Mouse (Mus musculus) intestine, embryonic 15.5 days (tissue): ENCODE results near the gene Zfp414. TPM values are rescaled to one million over a fixed set of nuclear protein-coding genes. Genes with fewer than 3 reads are reported as not detected.
A peak's percentile ranks its signal among the peaks of the same experiment; 100 is the strongest.
"Not testable (repeated sequence)": the region's sequence is repeated elsewhere in the genome, so short reads cannot be mapped to it uniquely, and the experiment has no call there.

Experiments used
- ATAC-seq: fragments of 200-750 bp; cut with Nextera tagmentation; 2 replicates; pipeline ENCODE4 v1.8.0; 2017; ENCODE audit warnings: moderate TSS enrichment, moderate library complexity
- H3K27ac ChIP-seq: fragments of 300-500 bp; sonication (generic); 2 replicates; pipeline ENCODE4 v1.5.1; 2015; ENCODE audit warnings: mild to moderate bottlenecking, inconsistent platforms
- H3K27me3 ChIP-seq: fragments of 300-500 bp; sonication (generic); replicated peaks from 2 replicates; pipeline ENCODE4 v1.6.1; 2015; ENCODE audit warnings: inconsistent platforms
- H3K36me3 ChIP-seq: fragments of 300-500 bp; sonication (generic); 2 replicates; pipeline ENCODE4 v1.6.1; 2015; ENCODE audit warnings: inconsistent platforms
- H3K4me1 ChIP-seq: fragments of 300-500 bp; sonication (generic); replicated peaks from 2 replicates; pipeline ENCODE4 v1.6.1; 2015; ENCODE audit warnings: inconsistent platforms
- H3K4me2 ChIP-seq: fragments of 300-500 bp; sonication (generic); replicated peaks from 2 replicates; pipeline ENCODE4 v1.6.1; 2015; ENCODE audit warnings: mild to moderate bottlenecking, inconsistent platforms
- H3K4me3 ChIP-seq: fragments of 300-500 bp; sonication (generic); replicated peaks from 2 replicates; pipeline ENCODE4 v1.5.1; 2015; ENCODE audit warnings: inconsistent platforms
- H3K9ac ChIP-seq: fragments of 300-500 bp; sonication (generic); 2 replicates; pipeline ENCODE4 v1.6.1; 2015; ENCODE audit warnings: inconsistent platforms
- H3K9me3 ChIP-seq: fragments of 300-500 bp; sonication (generic); 2 replicates; pipeline ENCODE4 v1.6.1; 2016; ENCODE audit warnings: inconsistent platforms
- WGBS: fragments of 180-500 bp; shearing (Covaris S2); methylation state at CpG from one replicate; pipeline ENCODE4 v1.1.7; 2015; 5-methylcytosine and 5-hydroxymethylcytosine counted together
- polyA plus RNA-seq: library from polyadenylated mRNA; unstranded; fragments of >200 nt; fragmentation: Nextera tagmentation; extraction: Ambion mirVana; gene quantifications from 2 replicates; pipeline ENCODE4 v1.2.1, GENCODE M21; 2015

Gene Zfp414
- polyA plus RNA-seq: 37.0 and 37.7 TPM in 2 replicates

DNA sequence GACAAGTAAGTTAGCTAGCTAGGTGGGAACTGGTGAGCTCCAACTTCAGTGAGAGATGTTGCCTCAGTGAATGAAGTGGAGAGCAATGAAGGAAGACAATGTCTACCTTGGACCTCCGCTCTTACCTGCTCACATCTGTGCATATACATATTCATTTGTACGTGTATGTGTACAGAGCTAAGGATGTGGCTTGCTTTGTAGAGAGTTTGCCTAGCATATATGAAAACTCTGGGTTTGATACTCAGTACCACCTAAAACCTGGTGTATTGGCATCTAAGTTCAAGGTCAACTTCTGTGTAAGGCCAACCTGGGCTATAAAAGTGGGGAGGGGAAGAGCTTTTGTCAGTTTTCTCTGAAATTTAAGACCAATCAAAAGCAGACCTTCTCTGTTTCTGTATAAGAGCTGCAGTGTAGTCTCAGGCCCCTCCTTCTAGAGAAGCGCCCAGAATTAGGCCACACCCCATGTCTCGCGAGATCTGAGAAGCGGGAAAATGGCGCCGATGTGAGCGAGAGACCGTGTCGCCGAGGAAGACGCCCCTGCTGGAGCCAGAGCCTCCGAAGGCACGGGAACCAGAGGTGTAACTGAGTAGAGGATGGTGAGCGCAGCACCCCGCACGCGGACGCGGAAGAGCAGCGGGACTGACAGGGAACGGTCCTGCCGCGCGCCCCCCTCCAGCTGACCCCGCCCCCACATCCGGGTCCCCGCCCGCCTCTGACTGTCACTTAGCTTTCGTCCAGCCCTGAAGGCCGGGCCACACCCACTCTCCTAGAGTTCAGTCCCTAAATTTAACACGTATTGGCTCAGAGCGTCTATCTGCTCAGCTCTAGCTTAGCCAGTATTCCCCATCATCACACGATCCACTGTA lies at the start of gene Zfp414:
Zfp414 (plus strand) TSS at position 470 of the 866 bp plus-strand sequence.
- ATAC-seq: peak; percentile 98
- 3% methylated on average over 35 of the region's 35 CpGs for WGBS
- H3K4me3 ChIP-seq: peak within 1 kb of the TSS; percentile 75

DNA sequence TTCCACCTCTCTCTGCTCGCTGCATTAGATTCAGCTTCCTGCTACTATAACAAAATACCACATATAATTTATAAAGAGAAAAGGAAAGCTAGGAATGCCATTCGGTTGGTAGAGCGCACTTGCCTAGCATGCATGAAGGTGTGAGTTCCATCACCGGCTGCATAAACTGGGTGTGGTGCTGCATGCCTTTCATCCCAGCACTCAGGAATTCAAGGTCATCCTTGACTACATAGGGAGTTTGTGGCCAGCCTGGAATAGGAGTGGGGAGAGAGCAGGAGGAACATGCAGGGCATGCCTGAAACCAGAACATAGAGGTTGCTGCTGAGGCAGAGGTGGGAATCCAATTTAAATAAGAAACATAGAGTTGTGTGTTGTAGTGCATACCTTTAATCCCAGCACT lies 44.8 kb upstream of the Zfp414 start:
- ATAC-seq: no peak
- no peaks in the 10 kb centered on the region for H3K9me3 ChIP-seq
- H3K9ac ChIP-seq: no peak overlapping the region
- no peaks in the 10 kb centered on the region for H3K36me3 ChIP-seq
- WGBS: 75% methylated on average over 4 of the region's 4 CpGs
- H3K4me3 ChIP-seq: no peak overlapping the region
- H3K27ac ChIP-seq: no peak overlapping the region
- no peak overlapping the region for H3K4me2 ChIP-seq
- no peaks in the 10 kb centered on the region for H3K27me3 ChIP-seq
- no peaks in the 10 kb centered on the region for H3K4me1 ChIP-seq

More for the DNA sequence above, at the start of gene Zfp414:
- peak within 1 kb of the TSS; percentile 86 for H3K9ac ChIP-seq
- peaks cover 13% of the 10 kb centered on the region for H3K36me3 ChIP-seq
- peaks cover 7% of the 10 kb centered on the region for H3K4me1 ChIP-seq
- no peaks in the 10 kb centered on the region for H3K9me3 ChIP-seq
- H3K4me2 ChIP-seq: peak within 1 kb of the TSS; percentile 60
- peak within 1 kb of the TSS; percentile 99 for H3K27ac ChIP-seq
- H3K27me3 ChIP-seq: no peaks in the 10 kb centered on the region

DNA sequence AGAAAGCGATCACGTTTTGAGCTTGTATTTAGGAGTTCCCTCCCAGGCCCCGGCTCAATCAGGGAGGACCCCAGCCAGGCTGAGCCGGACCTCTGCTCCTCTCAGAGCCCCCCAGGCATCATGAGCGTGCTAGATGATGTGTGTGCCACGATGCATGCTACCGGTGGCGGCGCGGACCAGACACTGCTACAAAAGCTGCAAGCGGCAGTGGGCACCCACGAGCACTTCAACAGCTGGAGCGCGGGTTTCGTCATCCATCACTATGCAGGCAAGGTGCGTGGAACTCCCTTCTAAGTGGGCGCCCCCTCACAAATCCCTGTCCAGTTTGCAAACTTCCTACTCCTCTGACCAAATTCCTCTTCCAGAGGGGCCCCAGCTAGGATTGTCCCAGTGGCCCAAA lies 42.9 kb upstream of the Zfp414 start:
- H3K9ac ChIP-seq: no peak overlapping the region
- no peaks in the 10 kb centered on the region for H3K4me1 ChIP-seq
- ATAC-seq: no peak
- H3K27ac ChIP-seq: no peak overlapping the region
- no peaks in the 10 kb centered on the region for H3K9me3 ChIP-seq
- no peak overlapping the region for H3K4me3 ChIP-seq
- WGBS: 69% methylated on average over 17 of the region's 17 CpGs
- no peaks in the 10 kb centered on the region for H3K27me3 ChIP-seq
- H3K36me3 ChIP-seq: no peaks in the 10 kb centered on the region
- H3K4me2 ChIP-seq: no peak overlapping the region

DNA sequence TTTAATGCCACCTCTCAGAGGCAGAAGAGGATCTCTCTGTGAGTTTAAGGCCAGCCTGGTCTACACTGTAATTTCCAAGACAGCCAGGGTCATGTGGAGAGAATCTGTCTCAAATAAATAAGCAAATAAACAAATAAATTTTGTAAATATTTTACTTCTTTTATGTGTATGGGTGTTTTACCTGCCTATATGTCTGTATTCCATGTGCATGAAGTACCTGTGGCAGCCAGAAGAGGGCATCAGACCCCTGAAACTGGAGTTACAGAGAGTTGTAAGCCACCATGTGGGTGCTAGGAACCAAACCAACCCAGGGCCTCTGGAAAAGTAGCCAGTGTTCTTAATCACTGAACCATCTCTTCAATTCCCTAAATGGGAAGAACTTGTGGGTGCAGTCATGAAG lies 31.6 kb upstream of the Zfp414 start:
- Histone ChIP-seq H3K4me3 (no peak overlapping the region), H3K27ac (no peak overlapping the region), H3K27me3 (no peaks in the 10 kb centered on the region), H3K36me3 (no peaks in the 10 kb centered on the region), H3K4me2 (no peak overlapping the region), H3K9ac (no peak overlapping the region), H3K4me1 (no peaks in the 10 kb centered on the region), H3K9me3 (no peaks in the 10 kb centered on the region)
- ATAC-seq: no peak

DNA sequence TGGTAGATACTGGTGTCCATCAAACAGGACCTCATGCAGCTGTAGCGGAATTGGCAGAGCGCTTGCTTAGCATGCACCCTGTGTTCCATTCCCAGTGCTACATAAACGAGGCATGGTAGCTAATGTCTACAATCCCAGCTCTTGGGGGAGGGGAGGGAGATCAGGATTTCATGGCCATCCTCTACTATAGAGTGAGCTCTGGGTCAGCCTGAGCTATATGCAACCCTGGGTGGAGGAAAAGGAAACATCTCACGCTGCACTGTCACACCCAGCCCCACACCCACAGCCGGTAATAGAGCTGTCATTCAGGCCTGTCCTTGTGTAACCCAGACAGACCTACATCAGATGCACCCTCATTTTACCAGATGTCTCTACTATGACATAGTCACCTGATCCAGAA lies 30.4 kb upstream of the Zfp414 start:
- no peak for ATAC-seq
- Histone ChIP-seq H3K27ac (no peak overlapping the region), H3K4me1 (no peaks in the 10 kb centered on the region), H3K36me3 (no peaks in the 10 kb centered on the region), H3K4me2 (no peak overlapping the region), H3K27me3 (no peaks in the 10 kb centered on the region), H3K9me3 (no peaks in the 10 kb centered on the region), H3K9ac (no peak overlapping the region), H3K4me3 (no peak overlapping the region)
- WGBS: 95% methylated on average over 5 of the region's 5 CpGs

DNA sequence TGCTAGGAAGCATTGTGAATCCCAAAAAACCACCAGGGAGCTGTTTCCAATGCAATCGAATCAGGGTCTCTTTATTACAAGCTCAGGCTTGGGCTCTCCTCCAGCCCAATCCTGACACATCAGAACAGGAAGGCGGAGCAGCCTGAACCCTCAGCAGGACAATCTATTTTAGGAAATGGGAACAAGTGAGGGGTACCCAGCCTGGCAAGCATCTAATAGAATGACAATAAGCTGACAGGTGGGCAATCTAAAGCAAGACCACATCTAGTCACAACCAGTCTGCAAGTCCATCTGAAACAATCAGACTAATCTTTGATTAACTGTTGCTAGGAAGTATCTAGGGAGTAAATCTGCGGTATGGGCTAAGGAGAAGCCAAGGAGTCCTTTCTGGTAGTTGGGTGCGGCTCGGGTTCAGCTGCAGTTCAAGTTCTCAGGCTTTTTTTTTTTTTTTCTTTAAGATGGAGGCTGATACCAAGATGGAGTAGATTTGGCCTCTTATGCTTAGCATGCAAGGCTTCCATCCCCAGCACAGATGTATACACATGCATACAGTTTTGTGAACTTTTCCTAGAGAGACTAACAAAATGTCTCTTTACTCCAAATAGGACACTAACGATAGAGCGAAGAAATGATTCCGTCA lies 28.9 kb upstream of the Zfp414 start:
- WGBS: 89% methylated on average over 8 of the region's 8 CpGs
- Histone ChIP-seq H3K9ac (no peak overlapping the region), H3K4me3 (no peak overlapping the region), H3K36me3 (no peaks in the 10 kb centered on the region), H3K4me1 (no peaks in the 10 kb centered on the region), H3K27ac (no peak overlapping the region), H3K4me2 (no peak overlapping the region), H3K9me3 (no peaks in the 10 kb centered on the region), H3K27me3 (no peaks in the 10 kb centered on the region)
- ATAC-seq: no peak

DNA sequence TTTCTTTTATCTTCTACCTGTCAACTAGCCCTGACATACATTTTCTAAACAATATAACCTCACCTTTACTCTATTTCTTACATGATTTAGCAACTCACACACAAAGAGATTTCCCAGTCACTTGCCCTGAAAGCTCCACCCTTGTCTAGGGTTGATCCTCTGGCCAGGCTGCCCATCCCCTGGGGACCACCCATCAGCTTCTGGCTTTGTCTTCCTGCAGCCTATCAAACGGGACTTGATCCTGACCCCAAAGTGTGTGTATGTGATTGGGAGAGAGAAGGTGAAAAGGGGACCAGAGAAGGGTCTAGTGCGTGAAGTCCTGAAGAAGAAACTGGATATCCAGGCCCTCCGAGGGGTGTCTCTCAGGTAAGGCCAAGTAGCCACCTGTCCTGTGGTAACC lies 28.1 kb upstream of the Zfp414 start:
- no peak overlapping the region for H3K4me2 ChIP-seq
- H3K27ac ChIP-seq: no peak overlapping the region
- H3K27me3 ChIP-seq: no peaks in the 10 kb centered on the region
- no peaks in the 10 kb centered on the region for H3K4me1 ChIP-seq
- H3K9me3 ChIP-seq: no peaks in the 10 kb centered on the region
- ATAC-seq: no peak
- 85% methylated on average over 3 of the region's 3 CpGs for WGBS
- no peak overlapping the region for H3K9ac ChIP-seq
- no peaks in the 10 kb centered on the region for H3K36me3 ChIP-seq
- no peak overlapping the region for H3K4me3 ChIP-seq

DNA sequence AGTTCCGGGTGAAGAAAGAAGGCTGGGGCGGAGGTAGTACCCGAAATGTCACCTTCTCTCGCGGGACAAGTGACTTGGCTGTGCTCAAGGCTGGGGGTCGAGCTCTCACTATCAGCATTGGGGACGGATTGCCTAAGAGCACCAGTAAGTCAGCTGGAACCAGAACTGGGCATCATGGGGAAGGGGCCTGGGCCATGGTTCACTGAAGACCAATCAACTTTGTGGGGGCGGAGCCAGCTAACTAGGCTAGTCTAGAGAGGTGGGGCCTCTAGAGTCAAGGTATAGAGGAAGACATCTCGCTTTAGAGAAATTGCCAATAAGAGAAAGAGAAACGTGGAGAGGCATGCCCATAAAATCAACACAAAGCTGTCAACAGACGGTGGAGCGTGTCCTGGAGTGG lies 26.9 kb upstream of the Zfp414 start:
- Histone ChIP-seq H3K4me2 (no peak overlapping the region), H3K4me3 (no peak overlapping the region), H3K4me1 (no peaks in the 10 kb centered on the region), H3K9ac (no peak overlapping the region), H3K27me3 (no peaks in the 10 kb centered on the region), H3K36me3 (no peaks in the 10 kb centered on the region), H3K9me3 (no peaks in the 10 kb centered on the region), H3K27ac (no peak overlapping the region)
- WGBS: 86% methylated on average over 12 of the region's 12 CpGs
- ATAC-seq: no peak

DNA sequence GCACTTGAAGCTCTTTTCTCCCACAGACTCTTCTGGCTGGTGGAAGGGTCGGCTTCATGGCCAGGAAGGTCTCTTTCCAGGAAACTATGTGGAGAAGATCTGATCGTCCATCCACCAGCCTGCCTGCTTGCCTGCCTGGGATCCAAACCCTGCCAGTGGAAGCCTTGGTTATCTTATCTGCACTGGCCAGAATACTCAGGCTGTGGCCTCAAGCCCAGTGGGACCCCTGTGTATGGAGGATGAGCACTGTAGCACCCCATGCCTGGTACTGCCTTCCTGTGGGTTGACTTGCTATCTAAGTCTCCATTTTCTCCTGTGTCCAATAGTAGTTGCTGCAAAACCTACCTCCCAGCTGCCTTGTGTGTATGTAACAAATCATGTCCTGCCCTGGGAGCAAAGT lies 21.6 kb upstream of the Zfp414 start:
- H3K9me3 ChIP-seq: no peaks in the 10 kb centered on the region
- no peak for ATAC-seq
- H3K36me3 ChIP-seq: no peaks in the 10 kb centered on the region
- H3K4me1 ChIP-seq: no peaks in the 10 kb centered on the region
- no peaks in the 10 kb centered on the region for H3K27me3 ChIP-seq
- H3K4me3 ChIP-seq: no peak overlapping the region
- WGBS: 74% methylated on average over 2 of the region's 2 CpGs
- H3K27ac ChIP-seq: no peak overlapping the region
- H3K4me2 ChIP-seq: no peak overlapping the region
- no peak overlapping the region for H3K9ac ChIP-seq

DNA sequence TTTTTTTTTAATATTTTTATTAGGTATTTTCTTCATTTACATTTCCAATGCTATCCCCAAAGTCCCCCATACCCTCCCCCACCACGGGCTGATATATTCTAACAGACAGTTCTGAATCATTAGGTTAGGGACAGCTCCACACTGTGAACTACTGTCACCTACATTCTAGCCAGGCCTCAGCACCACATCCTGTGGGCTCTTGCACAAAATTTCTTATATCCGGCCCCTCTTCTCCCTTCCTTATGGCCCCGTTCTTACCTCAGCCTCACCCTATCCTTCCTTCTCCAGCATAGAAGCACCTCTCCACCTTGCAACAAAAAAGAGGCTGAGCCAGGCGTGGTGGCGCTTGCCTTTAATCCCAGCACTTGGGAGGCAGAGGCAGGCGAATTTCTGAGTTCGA lies 18.3 kb upstream of the Zfp414 start:
- H3K27me3 ChIP-seq: no peaks in the 10 kb centered on the region
- H3K9me3 ChIP-seq: no peaks in the 10 kb centered on the region
- 90% methylated on average over 7 of the region's 7 CpGs for WGBS
- H3K4me1 ChIP-seq: no peaks in the 10 kb centered on the region
- H3K36me3 ChIP-seq: no peaks in the 10 kb centered on the region
- no peak overlapping the region for H3K27ac ChIP-seq
- H3K4me3 ChIP-seq: no peak overlapping the region
- H3K4me2 ChIP-seq: no peak overlapping the region
- H3K9ac ChIP-seq: no peak overlapping the region
- no peak for ATAC-seq

DNA sequence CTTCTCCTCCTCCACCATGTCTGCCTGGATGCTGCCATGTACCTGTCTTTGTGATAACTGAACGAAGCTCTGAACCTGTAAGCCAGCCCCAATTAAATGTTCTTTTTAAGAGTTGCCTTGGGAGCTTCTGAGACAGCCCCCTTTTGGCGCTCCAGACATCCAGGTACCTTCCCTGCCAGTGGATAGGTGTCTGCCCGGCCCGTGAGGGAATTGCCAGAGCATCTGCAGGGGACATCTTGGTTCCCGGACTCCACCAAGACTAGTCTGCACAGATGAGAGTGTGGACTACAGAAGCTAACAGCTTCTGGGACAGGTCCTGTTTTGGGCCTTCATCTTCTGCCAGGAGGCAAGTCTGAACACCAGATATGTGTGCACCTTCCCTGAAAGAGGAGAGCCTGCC lies 15.2 kb upstream of the Zfp414 start:
- not testable (repeated sequence) for H3K9ac ChIP-seq, H3K4me2 ChIP-seq, ATAC-seq, H3K4me3 ChIP-seq, H3K9me3 ChIP-seq, H3K4me1 ChIP-seq, H3K27me3 ChIP-seq, H3K27ac ChIP-seq, H3K36me3 ChIP-seq
- 89% methylated on average over 5 of the region's 5 CpGs for WGBS

DNA sequence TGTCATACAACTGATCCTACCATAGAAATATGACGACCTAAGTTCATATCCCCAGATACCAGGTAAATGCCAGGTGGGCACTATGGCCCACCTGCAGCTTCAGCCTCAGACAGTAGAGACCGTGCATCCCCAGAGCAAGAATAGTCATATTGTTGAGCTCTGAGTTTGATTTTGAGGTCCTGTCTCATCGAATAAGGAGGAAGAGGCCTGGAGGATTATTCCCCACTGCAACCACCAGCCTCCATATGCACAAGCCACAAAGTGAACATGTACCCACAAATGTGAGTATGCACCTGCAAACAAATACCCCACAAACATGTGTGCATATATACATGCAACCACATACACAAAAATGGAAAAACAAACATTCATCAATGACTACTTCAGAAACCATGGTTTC lies 1.6 kb upstream of the Zfp414 start:
- H3K4me2 ChIP-seq: no peak overlapping the region
- no peak for ATAC-seq
- H3K4me3 ChIP-seq: no peak overlapping the region
- no peaks in the 10 kb centered on the region for H3K9me3 ChIP-seq
- H3K36me3 ChIP-seq: peaks cover 13% of the 10 kb centered on the region
- no peak overlapping the region for H3K27ac ChIP-seq
- peaks cover 7% of the 10 kb centered on the region for H3K4me1 ChIP-seq
- no peaks in the 10 kb centered on the region for H3K27me3 ChIP-seq
- no peak overlapping the region for H3K9ac ChIP-seq
- WGBS: 89% methylated on average over 3 of the region's 3 CpGs
